Mouse (Mus musculus): Measurements from ENCODE around the gene Nfic. TPM values are rescaled to one million over a fixed set of nuclear protein-coding genes. Genes with fewer than 3 reads are reported as not detected.

Nfic gene
- total RNA-seq, 2 experiments from 2014 or later: 219 to 237 TPM

DNA sequence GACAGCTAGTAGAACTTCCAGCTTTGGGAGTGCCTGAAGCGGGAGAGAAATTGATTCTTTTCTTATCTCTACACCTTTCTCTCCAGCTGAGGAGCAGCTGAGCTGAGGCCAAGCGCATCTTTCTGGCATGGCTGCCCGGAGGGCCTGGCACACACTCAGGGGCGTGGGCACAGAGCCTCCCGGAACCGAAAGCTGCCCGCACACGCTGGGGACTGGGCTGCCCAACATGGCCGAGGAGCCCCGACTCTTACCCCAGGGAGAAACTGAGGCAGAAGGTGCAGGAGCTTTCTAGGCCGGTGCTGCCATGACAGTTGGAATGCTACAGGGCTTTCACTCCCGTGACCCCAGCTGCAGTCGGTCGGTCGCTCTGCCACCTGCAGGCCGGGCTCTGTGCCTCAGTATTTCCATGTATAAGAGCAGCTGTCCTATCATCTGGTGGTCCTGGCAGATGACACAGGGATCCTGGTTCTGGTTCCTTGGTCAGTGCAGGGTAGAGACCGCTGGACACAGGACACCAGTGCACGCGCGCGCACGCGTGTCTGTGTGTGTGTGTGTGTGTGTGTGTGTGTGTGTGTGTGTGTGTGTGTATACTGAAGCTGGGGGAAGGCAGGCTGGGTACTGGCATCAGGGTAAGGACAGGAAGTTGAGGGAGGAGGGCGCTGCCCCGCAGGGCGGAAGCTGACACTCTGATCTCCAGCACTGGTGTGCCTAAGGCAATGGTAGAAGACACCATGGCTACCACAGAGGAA is 21.7 kb downstream of the Nfic start:
- DNase-seq: peak in 1 of 2 experiments; percentile 66
- intact Hi-C loops (cut with DNase I): loop anchor here (2.0 kb wide), 1 partner anchor 27 kb away; no protein-coding TSS in a partner anchor

DNA sequence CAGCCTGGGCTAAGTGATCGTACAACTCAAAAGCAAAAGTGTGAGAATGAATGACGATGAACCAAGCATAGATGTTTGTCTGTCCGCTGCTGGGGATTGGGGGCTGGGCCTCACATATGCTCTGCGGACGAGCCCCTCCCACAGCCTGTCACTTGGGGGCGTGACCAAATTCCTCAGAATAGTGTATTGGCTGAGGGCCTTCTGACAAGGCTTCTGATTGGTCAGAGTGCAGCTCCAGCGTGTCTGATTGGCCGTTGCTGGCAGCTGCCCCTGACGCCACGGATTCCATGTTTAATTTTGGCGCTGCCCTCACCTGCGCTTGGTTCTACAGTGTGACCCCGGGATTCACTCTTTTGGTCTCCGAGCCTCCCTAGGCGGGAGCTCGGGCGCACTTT is 22.6 kb downstream of the Nfic start:
- peak; percentile 84 to 91 for DNase-seq
- intact Hi-C loops (cut with DNase I): no loop called here

DNA sequence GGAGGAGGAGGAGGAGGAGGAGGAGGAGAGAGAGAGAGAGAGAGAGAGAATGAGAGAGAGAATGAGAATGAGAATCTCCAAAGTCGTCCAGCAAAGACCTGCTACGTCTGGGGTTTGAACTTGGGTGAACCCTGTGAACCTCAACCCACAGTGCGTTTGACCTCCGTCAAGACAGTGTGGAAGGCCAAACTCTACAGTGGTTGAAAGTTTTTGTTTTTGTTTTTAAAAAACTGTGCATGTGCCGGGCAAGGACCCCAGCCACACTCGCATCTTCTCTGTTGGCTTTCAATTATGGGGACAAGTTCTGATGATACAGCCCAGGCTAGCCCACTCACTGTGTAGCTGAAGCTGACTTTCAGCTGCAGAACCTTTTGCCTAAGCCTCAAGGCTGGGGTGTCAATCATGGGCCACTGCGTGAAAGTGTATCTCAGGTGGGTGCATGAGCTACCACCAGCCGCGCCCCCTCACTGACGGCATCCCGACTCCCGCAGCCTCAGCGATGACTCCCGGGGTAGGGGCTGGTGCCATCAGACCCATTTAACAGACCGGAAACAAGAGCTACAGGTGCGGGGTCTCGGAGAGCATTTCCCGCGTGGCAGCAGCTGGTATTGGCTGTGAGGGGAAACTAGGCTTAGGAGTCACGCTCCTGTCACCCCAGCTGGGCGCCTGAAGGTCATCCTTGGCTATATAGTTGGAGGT is 23.1 kb downstream of the Nfic start:
- DNase-seq: no peak
- intact Hi-C loops (cut with DNase I): no loop called here

DNA sequence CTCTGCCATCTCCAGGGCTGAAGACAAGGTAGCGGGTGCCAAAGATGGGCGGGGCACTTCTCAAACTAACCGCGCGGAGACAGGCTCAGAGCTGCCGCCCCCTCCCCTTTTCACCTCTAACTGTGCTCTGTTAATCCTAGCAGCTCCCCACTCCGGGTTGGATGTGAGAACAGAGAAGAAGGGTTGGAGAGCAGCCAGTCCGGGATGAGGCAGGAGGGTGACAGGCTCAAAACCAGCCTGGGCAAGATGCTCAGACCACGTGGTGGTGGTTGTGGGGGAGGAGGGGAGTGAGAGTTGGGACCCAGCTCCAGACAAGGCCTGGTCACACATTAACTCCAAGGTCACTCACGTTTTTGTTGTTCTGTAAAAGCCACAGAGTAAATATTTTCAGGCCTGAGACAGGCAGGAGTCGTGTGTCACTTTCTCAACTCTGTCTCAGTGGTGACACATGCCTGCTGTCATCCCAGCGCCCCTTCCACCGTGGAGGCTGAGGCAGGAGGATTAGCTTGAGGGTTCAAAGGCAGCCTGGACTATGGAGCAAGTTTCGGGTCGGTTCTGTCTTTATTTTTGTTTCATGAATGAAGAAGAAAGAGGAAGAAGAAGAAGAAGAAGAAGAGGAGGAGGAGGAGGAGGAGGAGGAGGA is 23.8 kb downstream of the Nfic start:
- intact Hi-C loops (cut with DNase I): no loop called here
- no peak for DNase-seq

DNA sequence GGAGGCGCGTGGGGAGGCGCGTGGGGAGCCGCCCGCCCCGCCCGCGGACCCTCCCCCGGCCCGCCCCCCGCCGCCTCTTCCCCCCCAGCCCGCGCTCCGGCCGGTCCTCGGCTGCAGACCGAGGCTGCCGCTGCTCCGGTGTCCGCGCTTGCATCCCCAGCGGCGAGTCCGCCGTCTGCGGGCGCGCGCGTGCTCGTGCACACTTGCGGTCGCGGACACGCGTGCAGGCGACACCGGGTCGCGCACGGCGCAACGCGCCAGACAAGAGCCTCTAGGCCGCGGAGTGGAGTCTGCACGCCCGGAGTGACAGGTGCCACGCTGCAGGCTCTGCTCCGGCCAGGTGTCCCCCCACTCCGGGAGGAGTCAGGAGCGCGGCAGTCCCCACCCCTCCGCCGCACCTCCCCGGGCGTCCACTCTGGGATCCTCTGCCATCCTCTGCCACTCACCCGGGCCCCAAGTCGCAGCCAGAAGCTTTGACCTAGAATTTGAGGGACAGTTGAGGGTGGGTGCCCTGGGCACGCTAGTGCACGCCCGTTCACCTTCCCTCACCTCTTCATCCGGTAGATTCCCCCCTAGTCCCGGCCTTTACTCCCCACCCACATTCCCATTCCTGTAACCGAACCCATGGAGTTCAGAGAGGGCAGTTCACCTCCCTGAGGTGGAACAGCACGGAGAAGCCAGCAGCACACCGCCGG is 24.5 kb downstream of the Nfic start:
- intact Hi-C loops (cut with DNase I): no loop called here
- peak in 1 of 2 experiments; percentile 63 for DNase-seq

DNA sequence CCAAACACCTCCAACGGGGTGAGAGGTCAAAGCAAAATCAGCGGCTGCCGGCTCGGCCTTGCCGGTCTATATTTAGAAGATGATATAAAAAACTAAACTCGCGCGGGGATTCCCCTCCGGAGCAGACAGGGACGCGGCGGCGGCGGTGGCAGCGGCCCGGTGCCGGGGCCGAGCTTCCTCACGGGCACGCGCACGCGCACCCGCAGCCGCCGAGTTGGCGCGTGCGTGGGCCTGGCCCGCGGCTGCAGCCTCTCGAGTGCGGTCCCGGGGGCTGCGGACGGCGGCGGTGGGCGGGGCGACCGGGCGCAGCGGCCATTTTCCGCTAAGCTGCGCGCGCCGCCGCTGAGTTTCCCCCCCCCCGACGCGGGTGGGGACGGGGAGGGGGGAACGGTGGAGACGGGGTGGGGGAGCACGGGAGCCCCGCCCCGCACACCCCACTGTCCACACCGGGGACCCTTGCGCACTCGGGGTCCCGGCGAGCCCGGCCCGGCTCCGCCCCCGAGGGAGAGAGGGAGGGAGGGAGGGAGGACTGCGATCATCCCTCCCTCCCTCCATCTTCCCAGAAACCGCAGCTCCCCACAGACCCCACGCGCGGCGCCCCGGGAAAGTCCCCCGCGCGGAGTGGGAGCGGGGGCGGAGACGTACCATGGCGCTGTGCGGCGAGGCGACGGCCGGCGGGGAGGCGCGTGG is 25.1 kb downstream of the Nfic start:
- intact Hi-C loops (cut with DNase I): no loop called here
- DNase-seq: peak; percentile 80 to 83

DNA sequence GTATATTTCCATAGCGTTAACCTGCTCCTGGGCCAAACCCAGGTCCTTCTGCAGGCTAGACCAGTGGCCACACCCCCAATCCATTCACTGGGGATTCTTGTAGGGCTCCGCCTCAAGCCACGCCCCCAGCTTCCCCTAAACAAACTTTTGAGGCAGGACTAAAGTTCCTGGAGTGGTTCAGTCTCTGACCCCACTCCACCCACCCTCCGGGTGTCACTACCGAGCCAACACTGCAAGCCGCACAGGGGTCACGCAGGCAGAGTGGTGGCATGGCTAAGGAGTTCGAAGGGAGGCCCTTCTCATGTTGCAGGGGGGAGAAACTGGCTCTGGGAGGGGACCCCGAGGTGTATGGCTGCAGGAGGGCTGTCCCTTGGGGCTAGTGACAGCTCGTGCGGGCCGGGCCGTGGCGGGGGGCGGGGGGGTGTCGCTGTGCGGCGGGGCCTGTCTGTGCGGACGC is 25.8 kb downstream of the Nfic start:
- DNase-seq: peak; percentile 81 to 83
- intact Hi-C loops (cut with DNase I): no loop called here

DNA sequence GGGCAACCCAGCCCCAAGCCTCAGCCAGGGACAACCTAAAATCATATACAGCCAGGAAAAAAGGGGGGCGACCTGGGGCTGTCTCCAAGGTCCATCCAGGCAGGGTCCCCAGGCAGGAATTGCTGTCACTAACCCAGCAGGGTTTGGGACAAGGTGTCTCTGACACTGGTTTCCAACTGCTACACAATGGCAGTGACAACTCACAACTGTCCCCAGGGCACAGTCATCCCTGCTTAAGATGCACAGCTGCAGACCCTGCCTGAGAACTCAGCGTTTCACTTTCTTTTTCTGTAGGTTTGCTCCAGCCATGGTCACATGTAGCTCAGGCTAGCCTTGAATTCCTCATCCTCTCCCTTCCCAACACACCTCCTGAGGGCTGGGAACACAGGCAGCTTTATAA is 26.3 kb downstream of the Nfic start:
- DNase-seq: peak in 1 of 2 experiments; percentile 17

DNA sequence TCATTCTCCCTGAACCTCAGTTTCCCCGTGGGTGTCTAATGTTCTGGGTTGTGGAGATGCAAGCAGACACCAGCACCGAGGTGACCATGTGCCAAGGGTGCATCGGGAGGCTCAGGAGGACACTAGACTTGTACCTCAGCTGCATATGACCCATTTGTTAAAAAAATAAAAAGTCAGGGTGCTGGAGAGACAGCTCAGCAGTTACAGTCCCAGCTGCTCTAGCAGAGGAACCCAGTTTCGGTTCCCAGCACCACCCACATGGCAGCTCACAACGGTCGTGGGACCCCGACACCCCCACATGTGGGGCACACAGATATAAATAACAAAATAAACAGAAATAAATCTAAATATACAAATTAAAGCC is 26.9 kb downstream of the Nfic start:
- no peak for DNase-seq
- intact Hi-C loops (cut with DNase I): no loop called here

More for the DNA sequence above, 26.3 kb downstream of the Nfic start:
- intact Hi-C loops (cut with DNase I): no loop called here

DNA sequence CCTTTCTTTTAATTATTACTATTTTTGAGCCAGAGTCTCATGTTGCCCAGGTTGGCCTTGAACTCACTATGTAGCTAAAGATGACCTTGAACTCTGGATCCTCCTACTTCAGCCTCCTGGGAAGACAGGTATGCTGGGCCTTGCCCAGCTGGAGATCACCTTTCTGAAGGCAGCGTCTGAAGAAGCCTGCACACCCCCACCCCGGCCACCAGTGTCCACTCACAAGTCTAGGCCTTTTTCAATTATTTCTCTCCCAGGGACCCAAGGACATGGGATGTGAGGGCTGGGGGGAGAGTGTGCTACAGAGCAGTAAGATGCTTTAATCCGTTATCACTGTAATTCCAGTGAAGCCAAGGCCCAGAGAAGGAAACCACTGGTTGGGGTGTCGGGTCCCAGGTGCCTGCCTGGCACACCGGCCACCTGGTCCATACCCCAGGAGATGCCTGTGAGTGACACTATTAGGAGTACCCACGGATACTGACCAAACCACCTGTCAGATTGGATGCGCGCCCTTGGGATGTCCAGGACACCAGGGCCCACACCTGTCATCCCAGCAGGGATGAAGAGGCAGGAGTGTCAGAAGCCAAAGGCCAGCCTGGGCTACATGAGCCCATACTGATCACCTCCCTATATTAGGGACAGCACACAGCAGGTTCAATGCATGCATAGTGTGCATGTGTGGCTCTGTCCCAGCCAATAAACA is 27.5 kb downstream of the Nfic start:
- DNase-seq: no peak
- intact Hi-C loops (cut with DNase I): no loop called here

DNA sequence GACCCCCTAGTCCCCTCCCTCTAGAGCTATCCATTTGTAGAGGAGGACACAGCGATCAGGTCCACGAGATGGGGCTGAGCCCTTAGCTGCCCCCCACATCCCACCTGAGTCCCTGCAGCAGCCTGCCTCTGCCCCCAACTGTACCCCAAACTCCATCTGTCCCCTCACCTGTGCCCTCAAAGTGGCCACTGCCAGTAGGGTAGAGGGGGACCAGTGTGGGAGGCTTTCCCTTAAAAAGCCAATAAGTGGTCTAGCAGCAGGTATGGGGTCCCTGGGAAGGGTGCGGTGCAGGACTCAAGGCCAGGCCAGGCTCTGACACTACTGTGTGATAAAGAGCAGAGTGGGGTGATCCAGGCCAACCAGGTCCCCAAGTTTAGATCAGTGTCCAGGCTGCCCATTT is 28.1 kb downstream of the Nfic start:
- intact Hi-C loops (cut with DNase I): no loop called here
- DNase-seq: peak in 1 of 2 experiments; percentile 17

DNA sequence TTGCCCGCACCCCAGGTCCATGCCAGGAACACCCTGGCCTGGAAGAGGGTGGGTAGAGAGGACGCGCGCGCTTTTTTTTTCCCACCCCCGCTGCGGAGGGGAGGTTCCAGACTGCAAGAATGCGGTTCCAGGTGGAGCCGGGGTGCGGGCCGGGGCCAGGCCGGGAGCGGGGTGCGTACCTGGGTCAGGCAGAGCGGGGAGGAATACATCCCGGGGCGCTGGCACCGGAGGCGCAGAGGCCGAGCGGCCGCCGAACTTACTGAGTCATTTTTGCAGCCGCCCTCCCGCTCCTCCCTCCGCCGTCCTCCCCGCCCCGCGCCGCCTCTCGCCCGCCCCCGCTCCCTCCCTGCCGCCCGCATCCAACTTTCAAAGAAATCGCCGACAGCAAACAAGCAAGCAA is 28.5 kb downstream of the Nfic start:
- DNase-seq: peak; percentile 67 to 71
- intact Hi-C loops (cut with DNase I): no loop called here

DNA sequence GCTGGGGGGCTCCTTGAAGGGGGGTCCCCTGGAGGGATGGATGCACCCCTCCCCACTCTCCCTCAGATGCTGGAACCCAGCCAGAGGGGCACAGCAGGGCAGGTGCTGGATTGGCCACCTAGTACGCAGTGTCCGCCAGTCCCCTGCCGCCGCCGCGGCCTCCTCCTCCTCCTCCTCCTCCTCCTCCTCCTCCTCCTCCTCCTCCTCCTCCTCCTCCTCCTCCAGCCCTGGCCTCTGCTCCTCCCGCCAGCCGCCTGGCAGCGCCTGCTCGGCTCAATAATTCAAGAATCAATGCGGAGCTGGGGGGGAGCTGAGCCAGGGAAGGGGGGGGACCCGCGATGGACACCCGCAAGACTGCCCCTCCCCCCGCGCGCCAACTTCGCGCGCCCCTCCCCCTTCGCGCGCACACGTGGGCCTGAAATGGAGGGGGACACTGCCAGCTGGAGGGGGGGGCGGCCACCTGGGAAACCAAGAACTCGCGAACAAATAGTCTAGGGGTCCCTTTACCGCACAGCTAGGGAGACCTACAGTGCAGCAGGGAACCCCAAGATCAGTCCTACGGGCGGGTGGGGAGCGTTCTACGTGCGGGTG is 29.3 kb downstream of the Nfic start:
- intact Hi-C loops (cut with DNase I): no loop called here
- peak; percentile 40 to 43 for DNase-seq

DNA sequence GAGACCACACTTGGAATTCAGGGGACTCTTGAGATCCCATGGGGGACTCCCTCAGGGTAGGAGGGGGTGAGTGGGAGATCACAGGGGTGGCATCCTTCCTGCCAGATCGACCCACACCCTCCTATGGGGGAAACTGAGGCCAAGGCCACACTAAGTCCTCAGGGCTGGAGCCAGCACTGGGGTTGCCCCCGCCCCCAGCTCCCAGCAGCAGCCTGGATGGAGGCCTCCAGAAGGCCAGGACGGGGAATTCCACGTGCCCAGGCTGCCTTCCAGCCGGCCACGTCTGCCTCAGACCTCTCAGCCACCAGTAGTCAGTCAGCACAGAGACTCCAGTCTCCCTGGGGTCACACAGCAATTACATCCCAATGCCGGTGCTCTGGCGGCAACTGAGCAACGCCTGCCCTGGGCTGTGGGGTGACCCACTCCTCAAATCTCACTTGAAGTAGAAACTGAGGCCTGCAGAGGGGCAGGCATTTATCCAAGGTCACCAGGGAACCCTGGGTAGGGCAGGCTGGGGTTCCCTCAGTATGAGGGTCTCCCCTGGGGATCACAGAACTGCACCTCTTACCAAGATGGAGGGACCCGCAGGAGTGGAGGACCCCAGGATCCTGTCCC is 30.1 kb downstream of the Nfic start:
- DNase-seq: peak; percentile 51 to 72
- intact Hi-C loops (cut with DNase I): loop anchor here (1.0 kb wide), 1 partner anchor 10 kb away; no protein-coding TSS in a partner anchor

DNA sequence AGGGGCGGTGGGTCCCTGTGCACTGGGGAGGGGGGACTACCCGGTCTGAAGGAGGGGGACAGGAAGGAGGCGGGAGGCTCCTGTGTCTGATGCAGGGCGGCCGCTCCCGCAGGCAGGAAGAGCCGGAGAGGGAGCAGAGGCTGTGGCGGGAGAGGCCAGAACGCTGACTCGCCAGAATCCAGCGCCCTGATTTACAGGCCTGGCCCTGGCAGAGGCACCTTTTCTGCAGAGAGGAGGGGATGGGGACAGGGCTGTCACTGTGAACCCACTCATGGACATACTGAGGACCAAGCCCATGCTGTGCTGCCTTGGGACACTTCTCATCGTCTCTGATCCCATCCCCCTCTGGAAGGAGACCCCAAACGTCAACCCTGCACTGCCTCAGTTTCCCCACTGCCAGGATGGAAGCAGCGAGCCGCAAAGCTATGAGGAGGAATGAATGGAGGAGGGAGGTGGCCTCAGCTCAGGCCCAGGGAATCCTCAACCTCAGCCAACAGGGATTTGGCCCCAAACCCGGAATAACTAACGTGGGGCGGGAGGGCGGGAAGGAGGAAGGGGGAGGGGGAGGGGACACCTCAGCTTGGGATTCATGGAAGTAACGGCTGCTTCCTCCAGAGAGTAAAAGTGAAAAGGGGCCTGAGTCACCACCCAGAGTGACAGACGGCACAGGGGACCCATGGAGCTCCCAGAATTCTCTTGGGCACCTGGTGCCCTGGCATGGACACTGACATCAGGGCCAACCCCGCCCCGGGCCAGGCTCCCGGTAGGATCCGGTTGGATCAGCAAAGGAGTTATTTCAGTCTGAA is 31.0 kb downstream of the Nfic start:
- intact Hi-C loops (cut with DNase I): loop anchor here (1.0 kb wide), 1 partner anchor 9 kb away; no protein-coding TSS in a partner anchor

DNA sequence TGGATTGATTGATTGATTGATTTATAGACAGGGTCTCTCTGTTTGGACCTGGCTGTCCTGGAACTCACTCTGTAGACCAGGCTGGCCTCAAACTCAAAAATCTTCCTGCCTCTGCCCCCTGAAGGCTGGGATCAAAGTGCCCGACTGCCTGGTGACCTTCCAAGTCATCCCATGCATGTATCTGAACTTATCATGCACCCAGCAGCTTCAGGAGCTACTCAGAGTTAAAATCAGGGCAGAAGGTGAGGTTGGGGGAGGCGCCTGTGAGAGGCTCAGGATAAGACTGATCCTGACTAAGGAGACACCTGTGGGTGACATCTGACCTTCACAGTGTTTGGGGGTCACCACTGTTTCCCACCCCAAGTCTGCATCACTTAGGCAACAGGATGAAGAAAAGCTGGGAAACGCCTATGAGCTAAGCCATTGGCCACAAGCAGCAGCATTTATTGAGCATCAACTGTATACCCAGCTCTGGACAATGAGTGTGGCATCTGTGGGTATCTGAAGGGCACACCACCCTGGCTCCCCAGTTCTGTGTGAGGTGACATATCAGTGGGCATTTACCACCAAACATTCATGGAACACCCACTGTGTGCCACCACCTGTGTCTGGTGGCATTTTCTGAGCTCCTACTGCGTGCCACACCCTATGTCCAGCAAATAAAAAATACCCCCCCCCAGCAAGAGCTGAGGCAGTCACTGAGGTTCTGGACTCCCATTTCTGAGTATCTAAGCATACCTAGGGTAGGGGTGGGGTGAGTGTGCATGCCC is 31.8 kb downstream of the Nfic start:
- intact Hi-C loops (cut with DNase I): no loop called here
- peak in 1 of 2 experiments; percentile 4 for DNase-seq

More for the DNA sequence above, 31.0 kb downstream of the Nfic start:
- peak; percentile 78 to 79 for DNase-seq

DNA sequence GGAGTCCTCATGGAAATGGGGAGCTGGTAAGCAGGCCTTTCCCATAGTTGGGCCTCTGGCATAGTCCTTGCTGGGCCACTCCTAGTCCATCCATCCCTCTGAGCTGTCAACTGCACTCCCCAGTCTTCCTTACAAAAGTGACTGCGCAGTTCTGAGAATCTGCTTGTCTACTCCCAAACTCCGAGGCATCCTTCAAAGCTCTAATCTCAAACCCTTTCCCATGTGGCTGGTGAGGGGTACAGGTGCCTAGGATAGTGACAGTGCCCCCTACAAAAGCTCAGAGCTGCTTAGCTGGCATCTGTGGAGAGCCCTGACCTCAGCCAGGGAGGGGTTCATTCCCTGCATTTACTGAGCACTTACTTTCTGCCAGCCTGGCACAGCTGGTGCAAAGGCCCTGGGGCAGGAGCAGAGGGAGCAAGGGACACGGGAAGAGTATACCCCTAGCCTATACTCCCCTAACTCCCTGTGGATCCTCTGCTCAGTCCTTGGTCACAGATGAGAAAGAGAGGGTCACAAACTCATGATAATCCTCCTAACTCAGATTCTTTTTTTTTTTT is 32.7 kb downstream of the Nfic start:
- no peak for DNase-seq

More for the DNA sequence above, 32.7 kb downstream of the Nfic start:
- intact Hi-C loops (cut with DNase I): no loop called here

All from gastrocnemius, postnatal 36 days (tissue).